Mouse (Mus musculus): ENCODE measurements at regions not wholly inside any gene's neighbourhood (a gene's known extent, or its start where the extent isn't known, plus 50 kb on each side); places are given as distances from the start of the nearest gene placed in this dataset.

DNA sequence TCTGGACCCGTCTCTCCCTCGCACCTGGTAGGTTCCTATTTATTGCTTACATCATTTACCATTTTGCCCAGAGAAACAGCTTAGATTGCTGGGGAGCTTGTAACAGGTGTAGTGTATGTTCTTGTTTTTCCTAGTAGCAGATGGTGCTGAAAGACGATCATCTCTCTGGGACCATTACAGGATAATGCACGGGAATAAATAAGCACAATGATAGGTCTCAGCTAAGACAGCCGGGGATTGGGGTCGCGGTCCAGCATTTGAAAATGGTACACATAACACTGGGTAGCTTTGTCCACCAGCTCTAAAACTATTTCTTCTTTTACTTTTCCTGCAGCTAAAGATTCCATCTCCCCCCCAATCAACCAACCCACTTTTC lies 164.6 kb upstream of the Lcorl start:
- H3K27me3 ChIP-seq: peaks cover 57% of the 10 kb centered on the region
- no peak for DNase-seq (ENCODE audit: low read depth, low spot score)
- ChIA-PET POLR2A (interaction anchor here (0.6 kb wide), 1 partner anchor 884 kb away, joined by 4 read pairs; no protein-coding TSS in a partner anchor), CTCF (no interaction called here)
- ATAC-seq: no peak
- TF ChIP-seq CTCF (IDR thresholded peaks at IDR 0.05): no peak
- in situ Hi-C loops (cut with MboI; ENCODE audit: low pct_unique_long_range_greater_than_20kb): no loop called here

DNA sequence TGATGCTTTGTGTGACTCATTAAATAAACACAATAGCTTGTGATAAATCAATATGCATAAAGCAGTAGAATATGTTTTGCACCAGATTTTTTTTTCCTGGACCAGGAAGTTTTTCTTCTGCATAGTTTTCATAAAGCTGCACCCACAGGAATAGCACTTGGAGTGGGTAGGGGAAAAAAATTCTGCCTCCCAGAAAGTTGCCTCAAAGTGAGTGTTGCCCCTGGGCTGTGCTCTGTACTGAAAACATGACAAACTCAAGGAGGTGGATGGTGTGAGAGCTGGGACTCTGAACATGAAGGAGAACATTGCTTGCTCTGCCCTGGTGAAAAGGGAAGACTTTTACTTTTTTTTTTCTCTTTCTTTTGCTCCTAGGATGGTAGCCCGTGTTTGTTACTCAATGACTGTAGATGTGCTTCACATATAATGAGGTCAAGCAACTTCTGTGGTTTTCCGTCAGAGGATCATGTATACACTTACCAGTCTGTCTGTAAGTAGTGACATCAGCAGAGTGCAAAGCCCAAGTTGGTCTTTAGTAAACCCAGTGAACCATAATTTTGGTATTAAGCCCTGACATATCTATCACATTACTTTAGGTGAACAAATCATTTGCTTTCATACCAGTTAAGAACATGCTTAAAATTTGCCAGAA lies 164.1 kb upstream of the Lcorl start:
- in situ Hi-C loops (cut with MboI; ENCODE audit: low pct_unique_long_range_greater_than_20kb): no loop called here
- ATAC-seq: no peak
- no peak for TF ChIP-seq CTCF (IDR thresholded peaks at IDR 0.05)
- POLR2A ChIA-PET: interaction anchor here (0.6 kb wide), 1 partner anchor 884 kb away, joined by 4 read pairs; no protein-coding TSS in a partner anchor
- CTCF ChIA-PET: no interaction called here
- H3K27me3 ChIP-seq: peaks cover 52% of the 10 kb centered on the region
- no peak for DNase-seq (ENCODE audit: low read depth, low spot score)

GRCm38 (mm10) chr5:46020175-46020574 lies 162.8 kb upstream of the Lcorl start:
- no peak for TF ChIP-seq CTCF (IDR thresholded peaks at IDR 0.05)
- ChIA-PET POLR2A (no interaction called here), CTCF (no interaction called here)
- peaks cover 41% of the 10 kb centered on the region for H3K27me3 ChIP-seq
- no peak for DNase-seq (ENCODE audit: low read depth, low spot score)
- in situ Hi-C loops (cut with MboI; ENCODE audit: low pct_unique_long_range_greater_than_20kb): no loop called here
- no peak for ATAC-seq

DNA sequence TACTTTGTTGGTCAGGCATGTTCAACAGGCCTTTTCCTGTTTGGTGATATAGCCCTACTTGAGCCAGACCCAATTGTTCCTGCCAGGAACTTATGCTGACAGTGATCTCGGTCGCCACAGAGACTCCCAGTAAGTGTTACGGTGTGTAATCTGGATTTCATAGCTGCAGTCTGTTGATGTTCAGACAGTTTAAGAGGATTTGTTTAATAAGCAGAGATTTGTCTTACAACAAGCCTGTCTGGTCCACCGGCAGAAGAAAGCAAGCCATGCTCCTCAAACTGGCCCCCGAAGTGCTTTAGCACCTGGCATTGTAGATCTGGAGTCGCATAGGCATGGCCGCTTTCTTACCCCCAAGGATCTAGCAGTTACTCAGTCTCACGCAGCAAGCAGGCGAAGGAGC lies 150.0 kb upstream of the Lcorl start:
- DNase-seq (ENCODE audit: low read depth, low spot score): no peak
- peaks cover 19% of the 10 kb centered on the region for H3K27me3 ChIP-seq
- no peak for ATAC-seq
- CTCF ChIA-PET: no interaction called here
- POLR2A ChIA-PET: no interaction called here
- TF ChIP-seq CTCF (IDR thresholded peaks at IDR 0.05): no peak
- in situ Hi-C loops (cut with MboI; ENCODE audit: low pct_unique_long_range_greater_than_20kb): no loop called here

DNA sequence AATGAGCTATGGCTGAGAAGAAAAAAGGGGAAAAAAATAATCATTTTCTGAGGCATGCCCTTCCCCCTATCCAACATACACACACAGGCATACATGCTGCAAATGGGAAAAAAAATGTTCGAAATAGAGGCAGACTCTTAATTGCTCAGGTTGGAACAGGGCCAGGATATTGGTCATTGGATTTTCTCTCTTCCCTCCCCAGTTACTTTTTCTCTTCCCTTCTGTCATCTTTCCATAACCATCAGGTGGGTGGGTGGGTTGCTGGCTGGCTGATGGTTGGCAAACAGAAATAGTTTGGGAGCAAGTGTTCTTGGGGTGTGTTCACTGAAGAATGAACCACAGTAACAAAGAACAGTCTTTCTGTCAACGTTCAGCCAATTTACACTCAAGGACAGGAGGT lies 149.3 kb upstream of the Lcorl start:
- POLR2A ChIA-PET: no interaction called here
- in situ Hi-C loops (cut with MboI; ENCODE audit: low pct_unique_long_range_greater_than_20kb): no loop called here
- CTCF ChIA-PET: no interaction called here
- H3K27me3 ChIP-seq: peaks cover 17% of the 10 kb centered on the region
- TF ChIP-seq CTCF (IDR thresholded peaks at IDR 0.05): no peak
- ATAC-seq (no peak), DNase-seq (ENCODE audit: low read depth, low spot score) (no peak)

DNA sequence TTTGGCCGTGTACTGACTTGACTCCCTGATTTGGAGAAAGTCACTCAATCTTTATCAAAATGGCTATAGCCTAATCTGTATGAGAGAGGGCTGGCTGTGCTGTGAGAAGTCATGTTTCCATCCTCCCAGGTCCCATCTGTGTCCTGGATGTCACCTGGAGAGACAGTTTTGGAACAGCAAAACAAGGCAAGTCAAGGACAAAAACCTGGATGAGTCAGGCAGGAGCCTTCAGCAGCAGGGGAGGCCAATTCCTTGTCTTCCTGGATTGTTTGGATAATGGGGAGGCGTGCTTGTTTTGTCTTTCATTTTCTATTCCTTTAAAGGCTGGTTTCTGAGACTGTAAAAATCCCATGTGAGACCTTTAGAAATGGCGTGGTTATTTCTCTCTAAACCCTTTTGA lies 148.8 kb upstream of the Lcorl start:
- in situ Hi-C loops (cut with MboI; ENCODE audit: low pct_unique_long_range_greater_than_20kb): no loop called here
- H3K27me3 ChIP-seq: peaks cover 13% of the 10 kb centered on the region
- DNase-seq (ENCODE audit: low read depth, low spot score) (no peak), ATAC-seq (no peak)
- CTCF ChIA-PET: no interaction called here
- no peak for TF ChIP-seq CTCF (IDR thresholded peaks at IDR 0.05)
- POLR2A ChIA-PET: no interaction called here

DNA sequence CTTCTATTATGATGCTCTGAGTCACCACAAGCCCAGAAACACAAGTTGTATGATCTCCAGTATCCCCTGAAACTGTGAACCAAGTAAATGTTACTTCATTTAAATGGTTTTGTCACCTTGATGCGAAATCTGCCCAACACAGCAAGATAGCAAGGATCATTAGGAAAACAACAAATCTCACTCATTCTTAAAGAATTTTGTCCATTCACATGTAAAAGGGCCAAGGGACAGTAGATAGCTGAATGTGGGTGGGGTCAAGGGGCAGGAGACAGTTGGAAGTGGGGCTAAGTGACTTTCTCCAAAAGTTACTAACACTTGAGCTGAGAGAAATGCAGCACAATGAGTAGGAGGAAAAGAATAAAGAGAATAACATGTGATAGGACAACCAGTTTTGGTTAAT lies 148.2 kb upstream of the Lcorl start:
- ATAC-seq: no peak
- in situ Hi-C loops (cut with MboI; ENCODE audit: low pct_unique_long_range_greater_than_20kb): no loop called here
- H3K27me3 ChIP-seq: peaks cover 10% of the 10 kb centered on the region
- DNase-seq (ENCODE audit: low read depth, low spot score): no peak
- TF ChIP-seq CTCF (IDR thresholded peaks at IDR 0.05): no peak
- POLR2A ChIA-PET: no interaction called here
- CTCF ChIA-PET: no interaction called here

DNA sequence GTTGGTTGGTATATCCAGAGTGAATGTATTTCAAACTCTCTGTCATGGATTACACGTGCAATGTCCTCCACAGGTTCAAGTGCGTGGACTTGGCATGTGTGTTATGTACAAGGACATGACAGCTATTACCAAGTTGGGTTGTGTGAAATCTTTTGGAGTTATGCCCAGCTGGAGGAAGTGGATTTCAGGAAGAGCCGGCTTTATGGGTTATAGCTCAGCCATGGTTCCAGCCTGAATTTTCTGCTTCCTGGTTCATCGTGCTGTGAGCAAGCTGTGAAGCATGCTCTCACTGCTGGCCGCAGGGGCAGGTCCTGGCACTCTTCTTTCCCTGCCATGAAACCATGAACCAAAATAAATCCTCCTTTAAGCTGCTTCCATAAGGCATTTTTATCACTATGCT lies 144.6 kb upstream of the Lcorl start:
- in situ Hi-C loops (cut with MboI; ENCODE audit: low pct_unique_long_range_greater_than_20kb): no loop called here
- ChIA-PET CTCF (interaction anchor here (0.6 kb wide), 1 partner anchor 43 kb away, joined by 3 read pairs; no protein-coding TSS in a partner anchor), POLR2A (no interaction called here)
- ATAC-seq (no peak), DNase-seq (ENCODE audit: low read depth, low spot score) (no peak)
- TF ChIP-seq CTCF (IDR thresholded peaks at IDR 0.05): no peak
- H3K27me3 ChIP-seq: peaks cover 12% of the 10 kb centered on the region

DNA sequence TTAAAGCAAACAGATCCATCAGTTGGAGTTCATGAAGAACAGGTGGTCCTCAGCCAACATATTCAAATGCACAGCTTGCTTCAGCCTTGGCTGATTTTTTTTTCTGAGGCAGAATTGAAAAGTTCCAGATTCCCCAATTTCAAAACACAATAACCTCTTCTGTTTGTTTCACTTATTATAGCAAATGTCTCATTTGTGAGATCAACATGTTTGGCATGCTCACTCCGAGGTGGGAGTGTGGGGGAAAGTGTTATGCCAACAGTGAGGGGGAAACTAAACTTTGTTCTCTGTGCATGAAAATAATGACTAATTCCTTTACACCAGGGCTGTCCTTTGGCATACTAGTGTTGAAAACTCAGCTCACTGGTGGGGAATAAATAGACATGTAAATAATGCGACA lies 100.4 kb upstream of the Lcorl start:
- in situ Hi-C loops (cut with MboI; ENCODE audit: low pct_unique_long_range_greater_than_20kb): no loop called here
- DNase-seq (ENCODE audit: low read depth, low spot score) (no peak), ATAC-seq (no peak)
- TF ChIP-seq CTCF (IDR thresholded peaks at IDR 0.05): no peak
- POLR2A ChIA-PET: no interaction called here
- peaks cover 41% of the 10 kb centered on the region for H3K27me3 ChIP-seq
- CTCF ChIA-PET: no interaction called here

GRCm38 (mm10) chr5:45943970-45944369 lies 86.6 kb upstream of the Lcorl start:
- no peak for DNase-seq (ENCODE audit: low read depth, low spot score)
- in situ Hi-C loops (cut with MboI; ENCODE audit: low pct_unique_long_range_greater_than_20kb): no loop called here
- TF ChIP-seq CTCF (IDR thresholded peaks at IDR 0.05): no peak
- peaks cover 48% of the 10 kb centered on the region for H3K27me3 ChIP-seq
- no peak for ATAC-seq
- POLR2A ChIA-PET: no interaction called here
- CTCF ChIA-PET: no interaction called here

GRCm38 (mm10) chr5:45932970-45933369 lies 75.6 kb upstream of the Lcorl start:
- no peak for TF ChIP-seq CTCF (IDR thresholded peaks at IDR 0.05)
- in situ Hi-C loops (cut with MboI; ENCODE audit: low pct_unique_long_range_greater_than_20kb): no loop called here
- POLR2A ChIA-PET: no interaction called here
- ATAC-seq: no peak
- CTCF ChIA-PET: interaction anchor here (0.8 kb wide), 1 partner anchor 176 kb away, joined by 3 read pairs; no protein-coding TSS in a partner anchor
- H3K27me3 ChIP-seq: peaks cover 77% of the 10 kb centered on the region
- no peak for DNase-seq (ENCODE audit: low read depth, low spot score)

GRCm38 (mm10) chr5:45931252-45931651 lies 73.8 kb upstream of the Lcorl start:
- TF ChIP-seq CTCF (IDR thresholded peaks at IDR 0.05): no peak
- no peak for DNase-seq (ENCODE audit: low read depth, low spot score)
- in situ Hi-C loops (cut with MboI; ENCODE audit: low pct_unique_long_range_greater_than_20kb): no loop called here
- H3K27me3 ChIP-seq: peaks cover 74% of the 10 kb centered on the region
- POLR2A ChIA-PET: no interaction called here
- CTCF ChIA-PET: no interaction called here
- no peak for ATAC-seq

All from Patski (cell line).